Mouse (Mus musculus) thymus, adult 18-20 months (tissue): ENCODE measurements around the gene Sncg.

Experiments
- DNase-seq, 2 experiments: peaks; one replicate each; pipeline ENCODE4 v3.0.0; 2022; ENCODE audit warnings: mixed read lengths in 2 of 2

Gene Sncg

DNA sequence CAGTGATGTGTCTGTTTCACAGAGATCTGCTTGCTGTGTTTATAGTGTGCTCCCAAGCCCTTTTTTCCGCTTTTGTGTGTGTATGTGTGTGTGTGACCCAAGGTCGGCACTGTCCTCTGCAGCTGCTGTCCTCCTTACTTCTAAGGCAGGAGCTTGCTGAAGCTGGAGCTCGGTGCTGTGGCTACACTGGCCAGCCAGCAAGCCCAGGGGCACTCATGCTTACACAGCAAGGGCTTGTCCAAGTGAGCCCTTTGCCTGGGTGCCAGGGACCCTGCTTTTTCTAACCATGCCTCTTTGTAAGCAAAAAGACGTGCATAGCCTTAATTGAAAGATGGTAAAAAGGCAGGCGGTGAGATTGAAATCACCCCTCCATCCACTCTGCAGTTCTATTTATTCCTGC, 42.1 kb downstream of the Sncg start:
- no peak for DNase-seq

DNA sequence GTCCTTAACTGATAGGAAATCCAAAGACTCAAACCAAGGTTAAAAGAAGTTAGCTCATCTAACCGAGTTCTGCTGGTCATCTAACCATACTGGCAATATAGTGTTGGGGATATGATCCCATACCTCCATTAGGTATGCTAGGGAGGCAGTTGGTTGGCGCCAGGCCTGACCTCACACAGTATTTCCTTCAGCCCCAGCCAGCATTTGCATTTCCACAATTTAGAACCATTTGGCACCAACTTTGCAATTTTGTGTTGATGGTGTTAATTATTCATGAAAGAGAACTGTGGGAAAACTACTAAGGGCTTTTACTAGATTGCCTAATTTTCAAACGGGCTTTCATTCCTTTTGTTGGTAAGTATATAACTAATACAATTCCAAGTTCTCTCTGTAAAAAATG, 42.7 kb downstream of the Sncg start:
- DNase-seq = no peak

DNA sequence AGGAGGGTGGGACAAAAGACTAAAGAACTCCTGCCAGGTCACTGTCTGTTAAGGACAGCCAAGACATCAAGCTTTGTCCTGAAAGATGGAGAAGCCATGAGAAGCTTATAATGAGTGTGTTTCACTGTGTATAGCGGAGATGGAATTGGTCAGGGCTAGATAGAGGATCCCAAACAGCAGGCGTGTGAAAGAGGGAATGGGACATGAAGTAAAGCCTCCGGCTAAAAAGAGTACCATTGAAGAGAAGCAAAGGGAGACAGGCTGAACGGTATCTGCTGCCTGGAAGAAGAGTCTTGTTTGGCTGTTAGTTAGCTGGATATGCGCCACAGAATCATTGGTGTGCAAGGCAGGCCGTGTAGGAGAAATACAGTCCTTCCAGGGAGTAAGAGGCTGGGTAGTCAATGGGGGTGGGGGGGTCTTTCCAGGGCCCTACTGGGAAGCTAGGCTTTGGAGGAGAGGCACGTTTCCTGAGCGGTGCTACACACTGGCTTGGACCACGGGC, 43.9 kb downstream of the Sncg start:
- DNase-seq = no peak

DNA sequence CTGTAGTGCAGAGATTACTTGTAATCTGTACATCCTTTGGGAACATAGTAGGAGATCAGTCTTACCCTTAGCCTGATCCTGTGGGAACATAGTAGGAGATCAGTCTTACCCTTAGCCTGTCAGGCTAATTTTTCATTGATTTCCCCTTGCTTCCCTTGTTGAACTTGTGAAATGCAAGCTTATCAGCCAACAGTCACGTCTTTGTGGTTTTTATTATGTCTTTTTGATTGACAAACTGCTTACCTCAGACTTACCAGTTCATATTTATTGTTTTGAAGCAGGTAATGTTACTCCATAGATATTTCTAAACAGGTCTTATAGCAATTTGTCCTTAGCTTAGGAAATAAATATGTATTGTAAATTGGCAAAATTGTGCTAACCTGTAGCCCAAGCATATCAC, 47.0 kb downstream of the Sncg start:
- DNase-seq = no peak

DNA sequence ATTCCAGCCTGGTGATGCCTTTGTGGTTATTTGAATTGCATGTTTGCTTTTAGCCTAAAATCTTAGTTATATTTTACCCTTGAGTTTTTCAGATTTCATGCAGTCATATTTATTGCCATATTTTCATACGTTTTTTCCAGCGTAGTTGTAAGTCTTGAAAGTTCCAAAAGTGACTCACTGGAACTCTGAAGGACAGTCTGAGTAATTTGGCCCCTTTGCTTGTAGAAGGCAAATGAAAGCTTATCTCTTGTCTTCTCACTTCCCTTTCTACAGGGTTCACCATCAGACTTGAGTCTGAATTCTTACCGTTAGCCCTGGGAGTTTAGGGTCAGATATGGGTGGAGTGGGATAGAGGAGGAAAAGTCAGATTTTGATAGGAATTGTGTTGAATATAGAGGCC, 48.0 kb downstream of the Sncg start:
- no peak for DNase-seq

DNA sequence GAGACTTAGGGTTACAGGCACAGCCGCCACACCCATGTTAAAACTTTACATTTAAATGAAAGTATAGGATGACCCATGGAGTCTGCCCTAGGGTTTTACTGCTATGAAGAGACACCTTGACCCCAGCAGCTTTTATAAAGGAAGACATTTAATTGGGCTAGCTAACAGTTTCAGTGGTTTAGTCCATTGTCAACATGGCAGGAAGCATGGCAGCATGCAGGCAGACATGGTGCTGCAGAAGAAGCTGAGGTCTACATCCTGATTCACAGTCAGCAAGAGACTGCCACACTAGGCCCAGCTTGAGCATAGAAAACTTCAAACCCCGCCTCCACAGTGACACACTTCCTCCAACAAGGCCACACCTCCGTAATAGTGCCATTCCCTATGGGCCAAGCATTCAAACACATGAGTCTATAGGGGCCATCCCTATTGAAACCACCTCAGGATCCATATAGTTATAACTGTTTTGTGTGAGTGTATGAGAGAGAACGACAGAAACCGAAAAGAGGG, 51.0 kb downstream of the Sncg start:
- DNase-seq = no peak
